Mouse (Mus musculus): ENCODE measurements around the gene Ino80. TPM values are rescaled to one million over a fixed set of nuclear protein-coding genes. Genes with fewer than 3 reads are reported as not detected.

Gene Ino80
- total and polyA plus RNA-seq, 3 experiments, result 10.6 to 17.8 (median 11.4) TPM

- in situ Hi-C loops (cut with MboI; ENCODE audit: low pct_ligation_motif_present, low pct_unique_long_range_greater_than_20kb, low sequenced_read_pairs), result no loop called here
Measured at GRCm38 (mm10) chr2:119411674-119412073, 65.8 kb downstream of the Ino80 start.

GRCm38 (mm10) chr2:119411016-119411415 lies 66.5 kb downstream of the Ino80 start:
- no peak overlapping the region for H3K4me2 ChIP-seq (ENCODE audit: insufficient read depth, low read depth, poor library complexity, severe bottlenecking)
- H3K9ac ChIP-seq (ENCODE audit: insufficient read depth, low read depth), result no peak overlapping the region
- no peaks in the 10 kb centered on the region; the same call in 1 of the 2 replicates for H3K79me2 ChIP-seq (replicated peaks; ENCODE audit: control insufficient read depth, extremely low read depth, insufficient read depth, poor library complexity, severe bottlenecking)
- dilution Hi-C loops (cut with MboI; ENCODE audit: extremely low pct_ligation_motif_present, extremely low pct_unique_long_range_greater_than_20kb, low sequenced_read_pairs) (no loop called here), in situ Hi-C loops (cut with MboI; ENCODE audit: low pct_ligation_motif_present, low pct_unique_long_range_greater_than_20kb, low sequenced_read_pairs) (no loop called here)
- no peaks in the 10 kb centered on the region for H3K27me3 ChIP-seq (replicated peaks)
- TF ChIP-seq MAX (IDR thresholded peaks at IDR 0.05; ENCODE audit: low read length) (no peak), HCFC1 (IDR thresholded peaks at IDR 0.05; ENCODE audit: low read depth, low read length) (no peak), SIN3A (IDR thresholded peaks at IDR 0.05; ENCODE audit: low read length) (no peak), MEF2A (IDR thresholded peaks at IDR 0.05; ENCODE audit: borderline replicate concordance, low read depth, low read length) (no peak), CTCF (conservative IDR thresholded peaks at IDR 0.05 in 1 of 2, IDR thresholded peaks at IDR 0.05 in 1 of 2; ENCODE audit: low read depth in 2 of 2, low read length in 2 of 2) (no peak), USF2 (conservative IDR thresholded peaks at IDR 0.05; ENCODE audit: low read depth, low read length) (no peak), MAFK (IDR thresholded peaks at IDR 0.05; ENCODE audit: insufficient replicate concordance, low read length) (no peak), NRF1 (IDR thresholded peaks at IDR 0.05; ENCODE audit: low read depth, low read length) (no peak), USF1 (IDR thresholded peaks at IDR 0.05; ENCODE audit: low read depth, low read length) (no peak), MAZ (IDR thresholded peaks at IDR 0.05; ENCODE audit: low read depth, low read length) (no peak), TCF12 (IDR thresholded peaks at IDR 0.05; ENCODE audit: low read depth, low read length) (no peak)
- no peaks in the 10 kb centered on the region for H3K4me1 ChIP-seq (ENCODE audit: control insufficient read depth in 1 of 2, insufficient read depth in 2 of 2)
- DNase-seq (ENCODE audit: extremely low read depth), result no peak
- no peak overlapping the region for H3K27ac ChIP-seq (ENCODE audit: insufficient read depth, low read depth)
- no peaks in the 10 kb centered on the region for H3K9me3 ChIP-seq (replicated peaks; ENCODE audit: low read length)
- peaks cover 61 to 95% of the 10 kb centered on the region in 2 experiments for H3K36me3 ChIP-seq (replicated peaks in 1 of 2; ENCODE audit: control insufficient read depth in 1 of 2, insufficient read depth in 1 of 2, low read length in 1 of 2)
- no peak overlapping the region for H3K4me3 ChIP-seq (replicated peaks in 1 of 3; ENCODE audit: low read depth in 2 of 3, low read length in 2 of 3, poor library complexity in 1 of 3)

More at GRCm38 (mm10) chr2:119411674-119412073, 65.8 kb downstream of the Ino80 start:
- TF ChIP-seq CHD2 (IDR thresholded peaks at IDR 0.05; ENCODE audit: low read length), result no peak
- Histone ChIP-seq H3K79me2 (replicated peaks; ENCODE audit: control insufficient read depth, extremely low read depth, insufficient read depth, poor library complexity, severe bottlenecking) (no peaks in the 10 kb centered on the region; the same call in 1 of the 2 replicates), H3K4me1 (ENCODE audit: control insufficient read depth in 1 of 2, insufficient read depth in 2 of 2) (no peaks in the 10 kb centered on the region), H3K27me3 (replicated peaks) (no peaks in the 10 kb centered on the region), H3K9ac (ENCODE audit: insufficient read depth, low read depth) (no peak overlapping the region), H3K4me2 (ENCODE audit: insufficient read depth, low read depth, poor library complexity, severe bottlenecking) (no peak overlapping the region), H3K4me3 (replicated peaks in 1 of 3; ENCODE audit: low read depth in 2 of 3, low read length in 2 of 3, poor library complexity in 1 of 3) (no peak overlapping the region), H3K36me3 (replicated peaks in 1 of 2; ENCODE audit: control insufficient read depth in 1 of 2, insufficient read depth in 1 of 2, low read length in 1 of 2) (peaks cover 58 to 92% of the 10 kb centered on the region in 2 experiments), H3K9me3 (replicated peaks; ENCODE audit: low read length) (no peaks in the 10 kb centered on the region), H3K27ac (ENCODE audit: insufficient read depth, low read depth) (no peak overlapping the region)
- dilution Hi-C loops (cut with MboI; ENCODE audit: extremely low pct_ligation_motif_present, extremely low pct_unique_long_range_greater_than_20kb, low sequenced_read_pairs), result no loop called here
- DNase-seq (ENCODE audit: extremely low read depth), result no peak

GRCm38 (mm10) chr2:119408733-119409132 lies 68.8 kb downstream of the Ino80 start:
- DNase-seq (ENCODE audit: extremely low read depth), result no peak
- TF ChIP-seq ZC3H11A (IDR thresholded peaks at IDR 0.05; ENCODE audit: low read depth, low read length) (no peak), MAFK (IDR thresholded peaks at IDR 0.05; ENCODE audit: insufficient replicate concordance, low read length) (no peak), HCFC1 (IDR thresholded peaks at IDR 0.05; ENCODE audit: low read depth, low read length) (no peak), POLR2AphosphoS2 (IDR thresholded peaks at IDR 0.05; ENCODE audit: low read depth, low read length) (no peak), NRF1 (IDR thresholded peaks at IDR 0.05; ENCODE audit: low read depth, low read length) (no peak), KAT2A (IDR thresholded peaks at IDR 0.05; ENCODE audit: insufficient replicate concordance, low read length) (no peak)
- H3K4me2 ChIP-seq (ENCODE audit: insufficient read depth, low read depth, poor library complexity, severe bottlenecking), result no peak overlapping the region
- dilution Hi-C loops (cut with MboI; ENCODE audit: extremely low pct_ligation_motif_present, extremely low pct_unique_long_range_greater_than_20kb, low sequenced_read_pairs), result no loop called here
- H3K79me2 ChIP-seq (replicated peaks; ENCODE audit: control insufficient read depth, extremely low read depth, insufficient read depth, poor library complexity, severe bottlenecking), result no peaks in the 10 kb centered on the region; the same call in 1 of the 2 replicates
- no peaks in the 10 kb centered on the region for H3K4me1 ChIP-seq (ENCODE audit: control insufficient read depth in 1 of 2, insufficient read depth in 2 of 2)
- H3K9me3 ChIP-seq (replicated peaks; ENCODE audit: low read length), result no peaks in the 10 kb centered on the region
- in situ Hi-C loops (cut with MboI; ENCODE audit: low pct_ligation_motif_present, low pct_unique_long_range_greater_than_20kb, low sequenced_read_pairs), result no loop called here
- H3K4me3 ChIP-seq (replicated peaks in 1 of 3; ENCODE audit: low read depth in 2 of 3, low read length in 2 of 3, poor library complexity in 1 of 3), result no peak overlapping the region
- no peak overlapping the region for H3K9ac ChIP-seq (ENCODE audit: insufficient read depth, low read depth)
- peaks cover 53 to 90% of the 10 kb centered on the region in 2 experiments for H3K36me3 ChIP-seq (replicated peaks in 1 of 2; ENCODE audit: control insufficient read depth in 1 of 2, insufficient read depth in 1 of 2, low read length in 1 of 2)
- no peak overlapping the region for H3K27ac ChIP-seq (ENCODE audit: insufficient read depth, low read depth)
- no peaks in the 10 kb centered on the region for H3K27me3 ChIP-seq (replicated peaks)
